Mouse (Mus musculus) cerebellum, postnatal 14 days (tissue): ENCODE measurements at regions not wholly inside any gene's neighbourhood (a gene's known extent, or its start where the extent isn't known, plus 50 kb on each side); places are given as distances from the start of the nearest gene placed in this dataset.
A peak's percentile ranks its signal among the peaks of the same experiment; 100 is the strongest.
"Not testable (repeated sequence)": the region's sequence is repeated elsewhere in the genome, so short reads cannot be mapped to it uniquely, and the experiment has no call there.

Experiments used
- DNase-seq, 2 experiments: peaks; one replicate each; pipeline ENCODE4 v3.0.0; 2021; ENCODE audit warnings: mixed read lengths in 2 of 2

GRCm38 (mm10) chr7:73688451-73688850 is 51.7 kb upstream of the Fam174b start:
- no peak for DNase-seq

GRCm38 (mm10) chr7:73686245-73686644 is 53.9 kb upstream of the Fam174b start:
- DNase-seq, result not testable (repeated sequence)

DNA sequence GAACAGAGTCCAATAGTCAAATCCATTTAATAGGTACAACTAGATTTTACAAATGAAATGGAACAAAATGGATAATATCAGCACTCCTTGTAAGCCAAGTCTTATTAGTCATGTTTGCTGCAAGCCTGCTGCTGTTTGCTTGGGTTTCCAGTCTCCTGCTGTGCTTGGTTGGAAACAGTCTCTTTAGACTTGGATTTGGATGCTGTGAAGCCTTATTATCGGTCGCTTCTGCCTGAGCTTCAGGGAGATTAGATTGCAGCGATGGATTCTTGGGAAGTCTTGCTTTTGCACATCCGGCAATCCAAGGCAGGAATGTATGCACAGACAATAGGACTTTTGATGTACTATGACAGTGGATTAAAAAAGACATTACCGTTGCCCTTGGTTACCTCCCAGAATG is 57.3 kb upstream of the Fam174b start:
- no peak for DNase-seq

DNA sequence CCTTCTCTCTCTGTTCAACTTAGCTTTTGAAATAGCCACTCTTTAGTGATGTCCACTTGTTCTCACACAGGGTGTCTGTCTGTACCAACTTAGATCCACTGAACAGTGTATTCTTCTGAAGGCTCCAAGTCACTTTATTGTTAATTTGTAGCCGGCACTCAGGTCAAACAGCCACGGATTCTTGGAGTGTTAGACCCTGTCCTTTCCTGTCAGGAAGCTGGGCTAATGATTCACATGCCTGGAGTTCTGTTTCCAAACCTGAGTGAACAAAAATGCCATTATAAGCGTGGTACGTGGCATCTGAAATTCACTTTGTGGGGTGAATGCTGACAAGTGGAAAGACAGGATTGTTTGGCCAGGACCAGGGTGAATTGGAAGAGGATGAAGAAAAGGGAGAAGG is 69.5 kb upstream of the Fam174b start:
- DNase-seq, result no peak

DNA sequence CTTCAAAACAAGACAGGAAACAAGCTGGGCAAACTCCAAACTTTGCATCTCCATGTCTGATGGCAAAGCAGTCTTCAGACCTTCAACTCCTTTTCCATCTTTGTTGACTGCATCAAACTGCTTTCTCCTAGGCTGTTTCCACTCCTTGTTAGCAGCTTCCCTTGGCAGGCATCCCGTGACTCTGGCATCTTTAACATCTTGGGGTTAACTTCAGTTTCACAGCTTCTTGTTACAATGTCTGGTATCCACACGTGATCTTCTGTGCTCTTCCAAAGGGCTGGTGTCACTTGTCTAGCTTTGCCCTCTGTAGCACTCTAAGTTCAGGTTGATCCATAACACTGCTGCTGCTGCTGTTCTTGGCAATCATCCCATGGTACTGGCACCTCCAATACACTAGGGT is 71.3 kb upstream of the Fam174b start:
- DNase-seq, result no peak

DNA sequence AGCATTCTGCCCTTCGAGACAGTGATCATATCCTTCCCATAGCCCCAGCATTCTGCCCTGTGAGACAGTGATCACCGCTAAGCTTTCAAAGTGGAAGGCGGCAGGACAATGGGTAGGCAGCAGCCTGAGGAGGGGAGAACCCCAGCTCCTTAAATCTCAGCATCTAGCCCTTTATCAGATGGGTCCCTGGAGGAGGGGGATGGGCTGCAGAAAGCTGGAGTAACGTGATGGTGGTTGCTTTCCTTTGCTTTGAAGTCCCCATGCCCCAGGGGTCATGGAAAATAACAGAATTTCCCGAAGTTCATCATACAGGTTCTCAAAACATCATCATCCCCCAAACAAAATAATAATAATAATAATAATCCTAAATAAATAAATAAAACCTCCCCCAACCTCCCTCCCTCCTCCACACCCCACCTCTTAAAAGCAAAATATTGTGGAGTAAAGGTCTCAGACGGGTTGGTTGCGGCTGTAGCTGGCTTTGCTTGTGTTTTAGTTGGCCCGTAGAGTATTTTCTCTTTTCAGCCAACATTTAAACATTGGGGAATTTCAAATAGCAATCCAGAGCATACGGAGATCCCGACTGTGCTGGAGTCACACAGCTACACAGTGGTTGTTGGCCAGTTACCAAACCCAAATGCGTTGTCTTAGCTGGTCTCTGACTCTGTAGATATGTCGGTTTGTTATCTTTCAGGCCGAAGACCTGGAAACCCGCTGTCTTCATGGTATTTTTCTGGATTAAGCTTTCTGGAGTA is 73.0 kb upstream of the Fam174b start:
- peak; percentile 15 to 20 for DNase-seq

DNA sequence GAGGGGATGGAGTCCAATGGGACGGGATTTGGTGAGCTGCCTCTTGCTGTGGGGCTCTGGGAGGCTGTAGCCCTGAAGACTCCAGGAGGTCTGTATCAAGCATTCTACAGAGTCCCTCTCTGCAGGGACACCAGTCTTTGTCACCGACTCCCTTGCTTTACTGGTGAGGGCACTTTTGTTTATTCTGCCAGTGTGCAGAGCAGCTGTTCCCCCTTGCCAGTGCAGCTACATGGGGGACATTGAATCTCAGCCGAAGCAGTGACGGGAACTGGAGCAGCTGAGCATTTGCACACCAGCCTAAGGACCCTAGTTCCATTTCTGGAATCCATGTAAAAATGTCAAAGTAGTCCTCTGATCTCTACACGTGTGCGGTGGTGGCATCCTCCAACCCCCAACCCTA is 75.1 kb upstream of the Fam174b start:
- no peak for DNase-seq

DNA sequence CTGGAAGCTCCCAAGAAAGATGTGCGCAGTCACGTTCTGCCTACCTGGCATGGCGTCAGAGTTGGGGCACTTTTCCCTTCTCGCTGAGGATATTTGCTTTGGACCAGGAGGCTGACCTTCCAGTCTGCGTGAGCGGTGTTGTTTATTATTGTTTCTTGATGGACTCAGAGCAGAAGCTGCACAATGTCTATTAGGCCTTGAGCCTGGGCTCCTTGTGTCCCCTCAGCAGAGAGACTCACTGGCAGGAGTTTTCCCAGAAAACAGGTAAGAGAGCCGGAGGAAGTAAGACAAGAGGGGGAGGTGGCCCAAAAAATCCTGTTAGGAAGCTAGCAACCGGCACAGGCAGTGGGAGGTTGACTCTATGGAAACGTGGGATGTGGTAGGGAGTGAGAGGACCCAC is 77.6 kb upstream of the Fam174b start:
- DNase-seq, result no peak

- DNase-seq, result no peak
These were observed 78.2 kb upstream of the Fam174b start for GRCm38 (mm10) chr7:73661901-73662300.

- DNase-seq, result no peak
These were observed 80.6 kb upstream of the Fam174b start for GRCm38 (mm10) chr7:73659551-73659950.

GRCm38 (mm10) chr7:73657283-73657682 is 82.8 kb upstream of the Fam174b start:
- peak in 1 of 2 experiments; percentile 21 for DNase-seq

DNA sequence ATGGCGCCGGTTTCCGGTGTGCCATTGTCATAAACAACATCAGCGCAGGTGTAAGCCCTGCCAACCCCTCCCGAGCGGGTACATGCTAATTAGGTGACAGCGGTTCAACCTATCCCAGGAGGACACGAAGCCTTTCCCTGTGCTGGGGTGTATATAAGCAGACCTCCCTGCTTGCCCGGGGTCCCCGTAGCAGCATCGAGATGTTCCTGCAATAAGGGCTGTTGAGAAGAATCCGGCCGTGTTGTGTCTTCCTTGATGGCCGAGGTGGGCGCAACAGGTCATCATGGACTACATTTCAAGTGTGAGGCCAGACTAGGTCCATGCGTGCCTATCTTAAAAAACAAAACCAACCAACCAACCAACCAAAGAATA is 83.7 kb upstream of the Fam174b start:
- not testable (repeated sequence) for DNase-seq

GRCm38 (mm10) chr7:73655787-73656423 is 84.2 kb upstream of the Fam174b start:
- DNase-seq, result peak; percentile 85 to 92

GRCm38 (mm10) chr7:73654193-73654871 is 85.8 kb upstream of the Fam174b start:
- peak; percentile 61 to 74 for DNase-seq

- DNase-seq, result no peak
These were observed 89.2 kb upstream of the Fam174b start for GRCm38 (mm10) chr7:73650909-73651308.

GRCm38 (mm10) chr7:73648010-73648409 is 92.1 kb upstream of the Fam174b start:
- DNase-seq, result peak; percentile 88 to 92

- DNase-seq, result peak in 1 of 2 experiments; percentile 15
These were observed 93.0 kb upstream of the Fam174b start for GRCm38 (mm10) chr7:73647140-73647539.

DNA sequence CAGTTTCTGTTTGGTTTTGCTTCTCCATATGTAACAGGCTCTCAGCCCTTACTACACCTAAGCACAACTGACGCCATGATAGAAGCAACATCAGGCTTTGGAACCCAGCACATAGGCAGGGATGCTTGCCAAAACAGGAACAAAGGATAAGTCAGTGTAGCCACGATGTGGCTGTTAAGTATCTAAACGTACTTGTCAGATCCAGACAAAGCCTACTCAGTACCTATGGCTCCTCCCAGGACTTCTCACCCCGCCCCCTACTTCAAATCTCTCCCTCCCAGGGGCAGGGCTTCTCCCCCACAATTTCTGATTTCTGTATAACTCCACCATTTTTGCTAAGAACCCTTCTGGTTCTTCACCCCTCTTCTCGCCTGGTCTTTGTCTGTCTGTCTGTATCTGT is 93.4 kb upstream of the Fam174b start:
- DNase-seq, result no peak

GRCm38 (mm10) chr7:73644362-73644904 is 95.7 kb upstream of the Fam174b start:
- no peak for DNase-seq

GRCm38 (mm10) chr7:73643993-73644335 is 96.1 kb upstream of the Fam174b start:
- no peak for DNase-seq

DNA sequence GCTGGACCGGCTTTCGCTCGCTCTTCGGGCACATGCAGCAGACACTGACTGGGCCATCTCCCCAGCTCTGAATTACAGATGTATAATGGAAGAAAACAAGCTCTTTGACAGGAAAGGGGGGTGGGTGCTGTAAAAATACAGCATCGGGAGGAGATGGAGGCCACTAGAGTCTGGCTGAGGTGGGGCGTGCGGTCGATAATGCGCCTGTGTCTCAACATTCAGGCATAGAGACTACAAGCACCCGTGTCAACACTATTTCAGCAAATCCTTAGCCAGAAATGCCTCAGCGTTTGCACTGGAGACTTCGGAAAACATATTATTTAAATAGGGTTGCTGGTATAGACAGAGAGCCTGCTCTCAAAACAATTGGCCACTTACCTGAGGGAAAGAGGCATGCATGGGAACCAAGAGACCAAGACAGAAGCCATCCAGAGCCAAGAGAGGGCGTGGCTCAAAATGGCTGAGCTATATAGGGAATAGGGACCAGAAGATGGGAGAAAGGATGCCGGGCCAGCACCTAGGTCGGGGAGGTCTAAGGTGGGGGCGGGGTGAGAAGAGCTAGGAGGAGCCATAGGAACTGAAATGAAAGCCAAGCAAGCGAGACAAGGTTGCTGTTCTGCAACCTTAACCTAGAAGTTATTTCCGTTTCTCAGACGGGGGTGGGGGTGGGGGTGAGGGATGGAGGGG is 96.7 kb upstream of the Fam174b start:
- no peak for DNase-seq

DNA sequence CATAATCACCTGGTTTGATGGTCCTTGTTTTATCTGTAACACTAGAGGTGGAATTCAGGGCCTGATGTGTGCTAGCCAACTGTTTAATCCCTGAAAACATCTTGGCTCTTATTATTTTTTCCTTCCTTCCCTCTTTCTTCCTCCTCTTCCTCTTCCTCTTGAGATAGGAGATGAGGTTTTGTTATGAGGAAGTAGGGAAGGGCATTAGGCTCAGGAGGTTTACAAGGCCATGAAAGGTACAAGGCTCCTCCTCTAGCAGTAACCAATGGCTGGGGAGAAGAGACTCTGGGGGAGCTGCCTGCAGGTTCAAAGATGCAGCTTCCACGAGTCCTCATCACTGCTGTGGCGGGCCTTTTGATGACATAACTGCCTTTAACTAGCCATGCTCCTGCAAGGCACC is 98.6 kb upstream of the Chd2 start:
- no peak for DNase-seq

DNA sequence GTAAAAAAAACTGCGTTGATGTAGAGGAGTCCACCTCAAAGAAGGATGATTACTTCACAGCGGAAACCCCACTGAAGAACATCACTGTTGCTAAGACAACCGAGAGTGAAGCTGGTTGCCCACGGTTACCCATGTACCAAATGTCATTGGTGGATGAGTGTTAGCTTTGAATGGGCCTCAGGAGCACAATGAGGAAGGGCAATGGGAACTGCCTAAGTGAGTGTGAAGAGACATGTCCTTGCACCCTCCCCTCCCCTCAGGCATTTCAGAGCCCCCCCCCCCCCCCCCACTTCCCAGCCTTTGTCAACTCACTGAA is 96.1 kb upstream of the Chd2 start:
- no peak for DNase-seq
